Mouse (Mus musculus) thymus, adult 2 months (tissue): ENCODE measurements around the gene Cyp2b9.
"Not testable (repeated sequence)": the region's sequence is repeated elsewhere in the genome, so short reads cannot be mapped to it uniquely, and the experiment has no call there.

Experiments
- CTCF ChIP-seq: fragments of 200-500 bp; IDR thresholded peaks from 2 replicates; pipeline ENCODE4 v1.5.1; 2012; ENCODE audit warnings: mild to moderate bottlenecking, control low read depth, low read length, moderate library complexity, borderline replicate concordance; ENCODE audit not compliant: control insufficient read depth, poor library complexity, insufficient read depth; ENCODE audit errors: extremely low read depth
- POLR2A ChIP-seq: fragments of 200-500 bp; IDR thresholded peaks from 2 replicates; pipeline ENCODE4 v1.6.1; 2012; ENCODE audit warnings: mild to moderate bottlenecking, low read length, control low read depth, moderate library complexity; ENCODE audit not compliant: control insufficient read depth, poor library complexity, insufficient read depth; ENCODE audit errors: extremely low read depth

- TF ChIP-seq CTCF, POLR2A: not testable (repeated sequence)
These were observed 33.6 kb upstream of the Cyp2b9 start for GRCm38 (mm10) chr7:26139623-26140022.
